Mouse (Mus musculus) kidney, postnatal 0 days (tissue): Measurements from ENCODE around the gene Hps1. TPM values are rescaled to one million over a fixed set of nuclear protein-coding genes. Genes with fewer than 3 reads are reported as not detected.

Experiments used
- ATAC-seq: fragments of 200-750 bp; cut with Nextera tagmentation; replicated peaks from 2 replicates; pipeline ENCODE4 v1.8.0; 2017; ENCODE audit warnings: low read depth, moderate number of reproducible peaks, moderate TSS enrichment, moderate library complexity; ENCODE audit not compliant: low FRiP score
- DNase-seq: peaks from one replicate; pipeline ENCODE4 v3.0.0-alpha.2; 2016; ENCODE audit warnings: low spot score
- H3K27ac ChIP-seq: fragments of 300-500 bp; sonication (generic); 2 replicates; pipeline ENCODE4 v1.5.1; 2014; ENCODE audit warnings: mild to moderate bottlenecking
- H3K27me3 ChIP-seq: fragments of 300-500 bp; sonication (generic); 2 replicates; pipeline ENCODE4 v1.6.1; 2014; ENCODE audit warnings: low read length, mixed read lengths; ENCODE audit not compliant: insufficient read depth
- H3K36me3 ChIP-seq: fragments of 300-500 bp; sonication (generic); 2 replicates; pipeline ENCODE4 v1.6.1; 2014; ENCODE audit warnings: low read length, mixed read lengths; ENCODE audit not compliant: insufficient read depth
- H3K4me1 ChIP-seq: fragments of 300-500 bp; sonication (generic); replicated peaks from 2 replicates; pipeline ENCODE4 v1.6.1; 2014; ENCODE audit warnings: antibody characterized with exemption, low read length, mixed read lengths; ENCODE audit not compliant: insufficient read depth
- H3K4me2 ChIP-seq: fragments of 300-500 bp; sonication (generic); 2 replicates; pipeline ENCODE4 v1.6.1; 2014; ENCODE audit warnings: mild to moderate bottlenecking, low read length, moderate library complexity, mixed read lengths
- H3K4me3 ChIP-seq: fragments of 300-500 bp; sonication (generic); replicated peaks from 2 replicates; pipeline ENCODE4 v1.5.1; 2014; ENCODE audit warnings: low read depth, low read length
- H3K9ac ChIP-seq: fragments of 300-500 bp; sonication (generic); 2 replicates; pipeline ENCODE4 v1.6.1; 2014; ENCODE audit warnings: low read depth, low read length
- H3K9me3 ChIP-seq: fragments of 300-500 bp; sonication (generic); replicated peaks from 2 replicates; pipeline ENCODE4 v1.6.1; 2016; ENCODE audit warnings: low read length, inconsistent platforms, mixed read lengths
- CTCF ChIP-seq: IDR thresholded peaks from 2 replicates; pipeline ENCODE4 v1.5.1; 2016; ENCODE audit warnings: antibody characterized with exemption, low read depth, mild to moderate bottlenecking, moderate library complexity
- WGBS: fragments of 180-500 bp; shearing (Covaris S2); extraction: QIAGEN DNeasy Blood & Tissue Kit; methylation state at CpG from one replicate; pipeline ENCODE4 v1.1.7; 2014; 5-methylcytosine and 5-hydroxymethylcytosine counted together
- polyA plus RNA-seq: library from polyadenylated mRNA; unstranded; fragments of >200 nt; fragmentation: Nextera tagmentation; extraction: Ambion mirVana; gene quantifications from 2 replicates; pipeline ENCODE4 v1.2.1, GENCODE M21; 2015

The Hps1 gene
- polyA plus RNA-seq, 1 experiment from 2014 or later = 12.9 TPM

- Histone ChIP-seq H3K9ac (no peak overlapping the region), H3K9me3 (no peaks in the 10 kb centered on the region), H3K36me3 (no peaks in the 10 kb centered on the region), H3K27ac (no peak overlapping the region), H3K27me3 (no peaks in the 10 kb centered on the region), H3K4me3 (no peak overlapping the region), H3K4me1 (no peaks in the 10 kb centered on the region), H3K4me2 (no peak overlapping the region)
- WGBS = 70% methylated on average over 7 of the region's 7 CpGs
- DNase-seq (no peak), ATAC-seq (no peak)
- TF ChIP-seq CTCF = no peak
Observed at GRCm38 (mm10) chr19:42716507-42716906, 63.3 kb downstream of the Hps1 start.

GRCm38 (mm10) chr19:42713770-42714169, 66.0 kb downstream of the Hps1 start:
- DNase-seq (no peak), ATAC-seq (no peak)
- H3K9me3 ChIP-seq = no peaks in the 10 kb centered on the region
- no peak overlapping the region for H3K9ac ChIP-seq
- no peak overlapping the region for H3K27ac ChIP-seq
- H3K4me2 ChIP-seq = no peak overlapping the region
- no peak overlapping the region for H3K4me3 ChIP-seq
- TF ChIP-seq CTCF = no peak
- H3K36me3 ChIP-seq = no peaks in the 10 kb centered on the region
- no peaks in the 10 kb centered on the region for H3K27me3 ChIP-seq
- WGBS = 88% methylated on average over 9 of the region's 9 CpGs
- no peaks in the 10 kb centered on the region for H3K4me1 ChIP-seq

Other genes with a start within 250 kb of the Hps1 start
- 1.2 and 1.5 TPM in 2 replicates for gene Loxl4, start 167.2 kb downstream of the Hps1 start, polyA plus RNA-seq
- gene Pyroxd2, start 27.2 kb downstream of the Hps1 start, polyA plus RNA-seq = 11.0 and 14.2 TPM in 2 replicates